Mouse (Mus musculus): ENCODE results near the gene Krt80. TPM values are rescaled to one million over a fixed set of nuclear protein-coding genes. Genes with fewer than 3 reads are reported as not detected.

Krt80 gene
- 2.5 and 2.6 TPM in 2 replicates for polyA plus RNA-seq (2015; fragmentation: Nextera tagmentation; extraction: Ambion mirVana)

- Histone ChIP-seq H3K27ac (ENCODE audit: low read length) (peak within 1 kb of the TSS; percentile 89), H3K27me3 (ENCODE audit: control insufficient read depth, insufficient read depth, low read depth, low read length) (no peaks in the 10 kb centered on the region), H3K4me3 (ENCODE audit: low read length) (peak within 1 kb of the TSS; percentile 12; the same call in 1 of the 2 replicates), H3K9ac (ENCODE audit: low read length) (peak within 1 kb of the TSS; percentile 54), H3K9me3 (ENCODE audit: control insufficient read depth, low read length) (no peaks in the 10 kb centered on the region), H3K36me3 (ENCODE audit: control insufficient read depth, insufficient read depth, low read length) (no peaks in the 10 kb centered on the region), H3K4me2 (ENCODE audit: low read depth, low read length) (peak within 1 kb of the TSS; percentile 42), H3K4me1 (replicated peaks; ENCODE audit: control insufficient read depth, insufficient read depth, low read length) (peaks cover 59% of the 10 kb centered on the region)
- ATAC-seq (ENCODE audit: low read depth): peak; percentile 91
- 16% methylated on average over 22 of the region's 22 CpGs for WGBS
These were observed at the start of gene Krt80 for GRCm38 (mm10) chr15:101370101-101370911. TSS of gene Krt80 (minus strand) at chr15:101370162.

GRCm38 (mm10) chr15:101418950-101419349 lies 49.0 kb upstream of the Krt80 start:
- Histone ChIP-seq H3K9ac (ENCODE audit: low read length) (no peak overlapping the region), H3K36me3 (ENCODE audit: control insufficient read depth, insufficient read depth, low read length) (no peaks in the 10 kb centered on the region), H3K4me3 (ENCODE audit: low read length) (no peak overlapping the region), H3K27ac (ENCODE audit: low read length) (no peak overlapping the region), H3K4me1 (replicated peaks; ENCODE audit: control insufficient read depth, insufficient read depth, low read length) (peaks cover 9% of the 10 kb centered on the region), H3K27me3 (ENCODE audit: control insufficient read depth, insufficient read depth, low read depth, low read length) (no peaks in the 10 kb centered on the region), H3K4me2 (ENCODE audit: low read depth, low read length) (no peak overlapping the region), H3K9me3 (ENCODE audit: control insufficient read depth, low read length) (no peaks in the 10 kb centered on the region)
- WGBS: 73% methylated on average over 4 of the region's 4 CpGs
- no peak for ATAC-seq (ENCODE audit: low read depth)

- peaks cover 2% of the 10 kb centered on the region; the same call in 1 of the 2 replicates for H3K27me3 ChIP-seq (ENCODE audit: control insufficient read depth, insufficient read depth, low read depth, low read length)
- H3K9me3 ChIP-seq (ENCODE audit: control insufficient read depth, low read length): no peaks in the 10 kb centered on the region
- H3K27ac ChIP-seq (ENCODE audit: low read length): no peak overlapping the region
- peaks cover 10% of the 10 kb centered on the region for H3K4me1 ChIP-seq (replicated peaks; ENCODE audit: control insufficient read depth, insufficient read depth, low read length)
- WGBS: 31% methylated on average over 11 of the region's 11 CpGs
- no peak overlapping the region for H3K9ac ChIP-seq (ENCODE audit: low read length)
- no peak overlapping the region for H3K4me2 ChIP-seq (ENCODE audit: low read depth, low read length)
- H3K36me3 ChIP-seq (ENCODE audit: control insufficient read depth, insufficient read depth, low read length): no peaks in the 10 kb centered on the region
- ATAC-seq (ENCODE audit: low read depth): no peak
- no peak overlapping the region for H3K4me3 ChIP-seq (ENCODE audit: low read length)
These were observed 45.0 kb upstream of the Krt80 start for GRCm38 (mm10) chr15:101414807-101415565.

- no peak for ATAC-seq (ENCODE audit: low read depth)
- 26% methylated on average over 7 of the region's 7 CpGs for WGBS
- peak overlapping the region; percentile 44 for H3K4me2 ChIP-seq (ENCODE audit: low read depth, low read length)
- H3K4me3 ChIP-seq (ENCODE audit: low read length): peak overlapping the region; percentile 39
- no peaks in the 10 kb centered on the region for H3K9me3 ChIP-seq (ENCODE audit: control insufficient read depth, low read length)
- peak overlapping the region; percentile 61 for H3K9ac ChIP-seq (ENCODE audit: low read length)
- no peaks in the 10 kb centered on the region for H3K36me3 ChIP-seq (ENCODE audit: control insufficient read depth, insufficient read depth, low read length)
- H3K4me1 ChIP-seq (replicated peaks; ENCODE audit: control insufficient read depth, insufficient read depth, low read length): peaks cover 10% of the 10 kb centered on the region
- peaks cover 2% of the 10 kb centered on the region; the same call in 1 of the 2 replicates for H3K27me3 ChIP-seq (ENCODE audit: control insufficient read depth, insufficient read depth, low read depth, low read length)
- peak overlapping the region; percentile 96 for H3K27ac ChIP-seq (ENCODE audit: low read length)
These were observed 44.1 kb upstream of the Krt80 start for GRCm38 (mm10) chr15:101413916-101414635.

GRCm38 (mm10) chr15:101412188-101412587 lies 42.2 kb upstream of the Krt80 start:
- Histone ChIP-seq H3K4me3 (ENCODE audit: low read length) (peak overlapping the region; percentile 39), H3K4me1 (replicated peaks; ENCODE audit: control insufficient read depth, insufficient read depth, low read length) (peaks cover 10% of the 10 kb centered on the region), H3K4me2 (ENCODE audit: low read depth, low read length) (peak overlapping the region; percentile 44), H3K36me3 (ENCODE audit: control insufficient read depth, insufficient read depth, low read length) (no peaks in the 10 kb centered on the region), H3K27ac (ENCODE audit: low read length) (peak overlapping the region; percentile 96), H3K9me3 (ENCODE audit: control insufficient read depth, low read length) (no peaks in the 10 kb centered on the region), H3K27me3 (ENCODE audit: control insufficient read depth, insufficient read depth, low read depth, low read length) (peaks cover 2% of the 10 kb centered on the region; the same call in 1 of the 2 replicates), H3K9ac (ENCODE audit: low read length) (peak overlapping the region; percentile 61)
- WGBS: 8% methylated on average over 29 of the region's 31 CpGs
- ATAC-seq (ENCODE audit: low read depth): peak; percentile 65

GRCm38 (mm10) chr15:101410775-101411174 lies 40.8 kb upstream of the Krt80 start, which contains the start of gene Krt7:
TSS of gene Krt7 (plus strand) at chr15:101411043.
- peak within 1 kb of the TSS; percentile 39 for H3K4me3 ChIP-seq (ENCODE audit: low read length)
- peaks cover 10% of the 10 kb centered on the region for H3K4me1 ChIP-seq (replicated peaks; ENCODE audit: control insufficient read depth, insufficient read depth, low read length)
- H3K36me3 ChIP-seq (ENCODE audit: control insufficient read depth, insufficient read depth, low read length): no peaks in the 10 kb centered on the region
- peaks cover 2% of the 10 kb centered on the region; the same call in 1 of the 2 replicates for H3K27me3 ChIP-seq (ENCODE audit: control insufficient read depth, insufficient read depth, low read depth, low read length)
- H3K4me2 ChIP-seq (ENCODE audit: low read depth, low read length): peak within 1 kb of the TSS; percentile 44
- peak within 1 kb of the TSS; percentile 96 for H3K27ac ChIP-seq (ENCODE audit: low read length)
- 12% methylated on average over 2 of the region's 2 CpGs for WGBS
- H3K9me3 ChIP-seq (ENCODE audit: control insufficient read depth, low read length): no peaks in the 10 kb centered on the region
- H3K9ac ChIP-seq (ENCODE audit: low read length): peak within 1 kb of the TSS; percentile 61
- ATAC-seq (ENCODE audit: low read depth): peak; percentile 91

- ATAC-seq (ENCODE audit: low read depth): no peak
- no peaks in the 10 kb centered on the region for H3K36me3 ChIP-seq (ENCODE audit: control insufficient read depth, insufficient read depth, low read length)
- no peak overlapping the region for H3K4me2 ChIP-seq (ENCODE audit: low read depth, low read length)
- no peak overlapping the region for H3K9ac ChIP-seq (ENCODE audit: low read length)
- no peak overlapping the region for H3K4me3 ChIP-seq (ENCODE audit: low read length)
- no peak overlapping the region for H3K27ac ChIP-seq (ENCODE audit: low read length)
- H3K9me3 ChIP-seq (ENCODE audit: control insufficient read depth, low read length): no peaks in the 10 kb centered on the region
- H3K4me1 ChIP-seq (replicated peaks; ENCODE audit: control insufficient read depth, insufficient read depth, low read length): no peaks in the 10 kb centered on the region
- WGBS: 71% methylated on average over 8 of the region's 8 CpGs
- H3K27me3 ChIP-seq (ENCODE audit: control insufficient read depth, insufficient read depth, low read depth, low read length): no peaks in the 10 kb centered on the region
These were observed 28.3 kb upstream of the Krt80 start for GRCm38 (mm10) chr15:101398269-101398668.

- WGBS: 75% methylated on average over 2 of the region's 2 CpGs
- no peak overlapping the region for H3K4me3 ChIP-seq (ENCODE audit: low read length)
- H3K27ac ChIP-seq (ENCODE audit: low read length): no peak overlapping the region
- no peak for ATAC-seq (ENCODE audit: low read depth)
- no peaks in the 10 kb centered on the region for H3K9me3 ChIP-seq (ENCODE audit: control insufficient read depth, low read length)
- no peaks in the 10 kb centered on the region for H3K4me1 ChIP-seq (replicated peaks; ENCODE audit: control insufficient read depth, insufficient read depth, low read length)
- no peaks in the 10 kb centered on the region for H3K27me3 ChIP-seq (ENCODE audit: control insufficient read depth, insufficient read depth, low read depth, low read length)
- no peak overlapping the region for H3K4me2 ChIP-seq (ENCODE audit: low read depth, low read length)
- no peak overlapping the region for H3K9ac ChIP-seq (ENCODE audit: low read length)
- H3K36me3 ChIP-seq (ENCODE audit: control insufficient read depth, insufficient read depth, low read length): no peaks in the 10 kb centered on the region
These were observed 27.7 kb upstream of the Krt80 start for GRCm38 (mm10) chr15:101397683-101398082.
